Mouse (Mus musculus): Measurements from ENCODE around the gene Acad10.

- TF ChIP-seq TCF12 (IDR thresholded peaks at IDR 0.05; ENCODE audit: low read depth, low read length) (no peak), EP300 (IDR thresholded peaks at IDR 0.05; ENCODE audit: low read length) (no peak), HCFC1 (IDR thresholded peaks at IDR 0.05; ENCODE audit: low read depth, low read length) (no peak), JUND (conservative IDR thresholded peaks at IDR 0.05; ENCODE audit: low read depth, low read length) (no peak), CTCF (conservative IDR thresholded peaks at IDR 0.05 in 1 of 2, IDR thresholded peaks at IDR 0.05 in 1 of 2; ENCODE audit: low read depth in 2 of 2, low read length in 2 of 2) (no peak), POLR2A (IDR thresholded peaks at IDR 0.05; ENCODE audit: low read depth, low read length) (no peak)
These were observed 6.8 kb upstream of the Acad10 start for GRCm38 (mm10) chr5:121667067-121667466.

Data from CH12.LX (cell line).